Mouse (Mus musculus) v-Abl transformed pro-B cells (cell line): Measurements from ENCODE around the gene Pigt.

Source experiments
- in situ Hi-C, 2 experiments: fragments of 400-800 bp; cut with MboI; formaldehyde crosslinking; loops; one replicate each; pipeline ENCODE4 v1.15.1; 2025; ENCODE audit not compliant: unreplicated experiment in 2 of 2

Gene Pigt

DNA sequence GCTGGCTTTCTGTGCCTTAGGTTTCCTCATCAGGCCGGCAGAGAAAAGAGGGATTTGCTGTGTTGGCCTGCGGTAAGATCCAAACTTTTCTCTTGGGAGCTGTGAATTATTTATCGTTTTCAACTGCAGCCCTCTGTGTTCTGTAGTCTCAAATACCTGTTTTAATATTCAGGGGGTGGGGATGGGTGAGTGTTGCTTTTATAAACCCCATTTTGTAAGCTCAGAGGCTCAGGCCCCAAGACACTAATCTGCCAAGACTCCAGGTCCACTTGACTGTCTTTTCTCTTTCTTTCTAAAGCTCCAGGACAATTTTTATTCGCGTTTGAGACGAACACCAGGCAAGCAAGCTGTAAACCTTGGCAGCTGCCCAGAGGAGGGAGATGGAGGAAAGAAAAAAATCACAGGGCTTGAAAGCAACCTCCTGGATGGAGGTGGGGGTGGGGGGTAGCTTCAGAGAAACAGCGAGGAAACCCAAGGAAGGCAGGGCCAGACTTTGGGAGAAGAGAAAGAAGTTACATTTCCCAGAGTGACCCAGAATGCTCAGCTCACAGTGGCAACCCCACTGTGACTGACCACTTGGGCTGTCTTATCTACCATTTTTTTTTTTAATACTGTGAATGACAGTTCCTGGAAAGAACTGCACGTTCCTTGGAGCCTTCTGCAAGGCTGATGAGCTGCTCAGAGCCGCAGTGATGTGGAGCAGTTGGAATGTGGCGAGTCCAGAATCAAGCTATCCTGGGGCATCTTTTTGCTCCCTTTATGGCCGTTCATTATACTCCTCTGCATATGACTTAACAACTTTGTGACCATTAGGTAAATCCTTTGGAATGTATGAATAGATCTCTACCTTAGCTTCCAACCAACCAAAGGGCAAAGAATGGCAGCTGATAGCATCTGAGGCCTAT, 21.2 kb downstream of the Pigt start:
- in situ Hi-C loops, result loop anchor here (5.0 kb wide), 2 partner anchors 56 to 101 kb away; partner anchors contain the start of gene Gm20458 (in 2 of the 2)

DNA sequence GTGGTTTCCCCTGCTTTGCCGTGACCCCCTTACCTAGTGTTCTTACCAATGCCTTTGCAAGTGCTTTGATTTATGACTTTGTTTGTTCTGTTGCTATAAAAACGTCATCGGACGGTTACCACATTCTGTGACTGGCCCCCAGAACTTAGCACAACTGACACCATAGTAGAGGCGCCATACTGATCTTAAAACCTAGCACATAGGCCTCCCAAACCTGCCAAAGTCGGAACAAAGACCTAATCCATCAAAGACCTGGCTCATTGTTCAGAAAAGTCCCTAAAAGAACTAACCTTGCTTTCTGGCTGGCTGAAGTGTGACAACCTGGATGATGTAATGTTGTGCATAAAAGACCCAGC, 21.8 kb downstream of the Pigt start:
- in situ Hi-C loops, result loop anchor here (5.0 kb wide), 2 partner anchors 57 to 102 kb away; partner anchors contain the start of gene Gm20458 (in 2 of the 2)

DNA sequence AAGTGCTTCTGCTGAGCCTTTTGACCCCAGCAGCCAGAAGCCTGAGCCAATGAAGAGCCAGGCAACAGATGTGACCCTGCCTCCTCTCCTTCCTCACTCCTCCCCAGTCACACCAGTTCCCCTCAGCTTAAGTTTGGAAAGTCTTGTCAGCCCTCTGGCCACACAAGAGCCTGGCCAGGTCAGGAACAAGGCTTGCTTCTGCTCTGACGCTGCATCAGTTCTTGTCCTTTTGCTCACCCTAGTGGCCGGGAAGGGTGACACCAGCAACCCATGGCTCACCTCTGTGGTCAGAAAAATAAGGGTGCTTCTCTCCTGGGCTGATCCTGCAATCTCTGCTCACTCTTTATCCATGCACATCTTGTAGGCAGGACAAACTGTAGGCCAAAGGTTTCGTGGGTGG, 23.5 kb downstream of the Pigt start:
- in situ Hi-C loops, result no loop called here

DNA sequence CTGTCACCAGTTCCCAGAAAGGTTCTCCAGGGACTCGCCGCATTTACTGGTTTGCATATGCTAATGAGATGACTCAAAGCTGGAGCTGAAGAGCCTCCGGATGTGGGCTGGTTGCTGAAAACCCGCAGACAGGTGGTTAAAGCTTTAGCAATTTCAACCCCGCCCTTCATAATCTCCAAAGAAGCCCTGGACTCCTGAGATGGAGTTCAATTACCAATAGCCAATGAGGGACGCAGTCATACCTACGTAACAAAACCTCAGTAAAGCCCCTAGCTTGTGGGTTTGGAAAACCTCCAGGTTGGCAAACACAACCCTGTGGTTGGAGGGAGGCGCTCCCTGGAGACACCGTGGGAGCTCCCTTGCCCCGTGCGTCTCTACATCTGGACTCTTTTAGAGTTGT, 24.5 kb downstream of the Pigt start:
- in situ Hi-C loops, result no loop called here

DNA sequence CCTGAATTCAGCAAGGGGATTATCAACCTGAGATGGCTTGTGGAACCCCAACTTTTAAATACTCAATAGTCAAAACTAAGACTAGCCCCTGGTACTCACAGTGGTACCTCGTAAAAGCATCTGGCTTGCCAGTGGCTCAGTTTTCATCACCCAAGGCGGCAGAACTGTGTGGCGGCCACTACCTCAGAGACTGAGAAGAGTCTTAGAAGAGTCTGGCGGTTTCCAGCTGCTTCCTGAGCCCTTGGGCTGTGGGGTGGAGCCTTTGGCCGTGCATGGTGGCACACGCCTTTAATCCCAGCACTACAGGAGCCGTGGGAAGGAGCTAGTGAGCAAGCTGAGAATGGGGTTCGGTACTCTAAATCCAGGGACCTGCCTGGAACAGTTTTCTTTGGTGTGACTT, 25.0 kb downstream of the Pigt start:
- in situ Hi-C loops, result no loop called here

DNA sequence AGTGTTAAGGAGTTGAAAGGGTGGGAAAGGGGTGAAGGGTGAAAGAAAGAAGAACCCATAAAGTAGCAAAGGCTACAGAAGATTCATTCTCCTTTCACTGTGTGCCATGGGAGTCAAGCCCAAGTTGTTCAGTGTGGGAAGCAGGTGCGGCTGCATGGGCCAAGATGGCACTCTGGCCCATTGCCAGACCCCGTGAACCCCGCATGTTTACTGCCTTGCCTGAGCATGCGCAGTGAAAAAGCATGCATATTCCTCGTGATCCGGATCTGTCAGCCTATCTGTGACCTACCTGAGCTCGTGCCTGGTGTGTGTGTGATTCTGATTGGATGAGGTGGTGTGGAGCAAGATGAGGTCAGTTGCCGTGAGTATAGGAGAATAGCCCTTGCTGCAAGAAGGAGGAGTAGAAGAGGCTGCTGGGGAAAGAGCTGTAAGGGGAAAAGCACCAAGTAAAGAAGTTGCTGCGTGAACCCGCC, 26.0 kb downstream of the Pigt start:
- in situ Hi-C loops, result no loop called here

DNA sequence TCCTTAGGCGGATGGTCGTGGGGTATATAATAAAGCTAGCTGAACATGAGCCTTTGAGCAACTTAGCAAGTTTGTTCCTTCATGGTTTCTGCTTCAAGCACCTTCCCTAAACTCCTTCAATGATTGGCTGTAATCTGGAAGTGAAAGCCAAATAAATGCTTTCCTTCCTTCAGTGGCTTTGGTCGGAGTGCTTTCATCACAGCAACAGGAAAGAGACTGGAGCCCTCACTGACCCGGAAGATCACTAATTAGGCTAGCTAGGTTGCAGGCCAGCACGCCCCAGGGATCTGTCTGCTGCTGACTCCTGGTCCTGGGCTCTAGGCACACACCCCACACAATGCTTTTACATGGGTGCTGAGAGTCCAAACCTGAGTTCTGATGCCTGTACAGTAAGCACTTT, 31.2 kb downstream of the Pigt start:
- in situ Hi-C loops, result no loop called here

DNA sequence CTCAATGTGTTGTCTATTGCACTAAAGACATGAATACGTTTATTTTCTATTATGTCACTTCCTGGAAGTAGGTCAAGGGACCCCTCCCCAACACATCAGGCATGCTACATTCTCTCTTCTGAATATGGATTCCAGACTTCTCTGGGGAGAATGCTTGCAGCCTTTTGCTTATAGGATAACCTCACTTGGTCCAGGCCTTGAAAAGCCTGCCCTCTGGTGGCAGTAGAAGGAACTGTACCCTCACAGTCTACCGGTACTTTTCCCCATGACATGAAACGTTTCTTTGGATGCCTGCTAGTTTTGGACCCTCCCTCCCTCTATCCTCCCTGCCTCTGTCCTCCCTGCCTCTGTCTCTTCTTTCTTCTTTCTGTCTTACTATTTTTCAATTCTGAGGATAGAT, 33.8 kb downstream of the Pigt start:
- in situ Hi-C loops, result loop anchor here in 1 of 2 experiments (10.0 kb wide), 1 partner anchor 194 kb away; no protein-coding TSS in a partner anchor

DNA sequence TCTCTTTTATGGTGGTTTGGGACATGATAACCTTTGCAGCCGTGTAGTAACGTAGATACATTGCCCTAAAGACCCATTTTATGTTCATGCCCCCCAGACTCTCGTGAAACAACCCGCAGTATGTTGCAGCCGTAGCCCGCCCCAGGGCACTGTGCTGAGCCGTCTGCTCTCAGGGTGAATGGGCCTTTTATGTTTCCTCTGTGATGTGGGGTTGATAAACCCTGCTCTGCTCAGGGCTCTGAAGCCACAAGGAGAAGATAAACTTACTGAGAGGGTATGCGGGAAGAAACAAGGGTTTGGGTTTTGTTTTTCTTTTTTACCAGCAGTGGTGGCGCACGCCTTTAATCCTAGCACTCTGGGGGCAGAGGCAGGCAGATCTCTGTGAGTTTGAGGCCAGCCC, 37.0 kb downstream of the Pigt start:
- in situ Hi-C loops, result loop anchor here in 1 of 2 experiments (10.0 kb wide), 1 partner anchor 190 kb away; no protein-coding TSS in a partner anchor

DNA sequence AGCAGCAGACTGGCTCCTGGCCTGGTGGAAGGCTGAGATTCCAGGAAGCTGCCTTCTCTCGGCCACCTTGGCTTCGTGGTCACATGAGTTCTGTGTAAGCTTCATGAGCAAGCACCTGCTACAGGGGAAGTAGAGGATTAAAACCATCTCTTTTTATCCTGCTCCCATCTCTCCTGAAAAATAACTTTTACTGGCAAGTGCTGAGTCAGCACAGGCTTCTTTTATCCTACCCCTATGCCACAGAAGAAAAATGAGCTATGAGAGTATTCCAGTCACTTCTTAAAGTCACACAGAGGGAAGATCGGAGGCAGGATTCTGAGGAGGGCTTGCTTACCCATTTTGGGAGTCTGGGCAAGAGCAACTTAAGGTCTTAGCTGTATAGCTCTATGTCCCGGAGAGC, 39.7 kb downstream of the Pigt start:
- in situ Hi-C loops, result loop anchor here in 1 of 2 experiments (10.0 kb wide), 1 partner anchor 188 kb away; no protein-coding TSS in a partner anchor

DNA sequence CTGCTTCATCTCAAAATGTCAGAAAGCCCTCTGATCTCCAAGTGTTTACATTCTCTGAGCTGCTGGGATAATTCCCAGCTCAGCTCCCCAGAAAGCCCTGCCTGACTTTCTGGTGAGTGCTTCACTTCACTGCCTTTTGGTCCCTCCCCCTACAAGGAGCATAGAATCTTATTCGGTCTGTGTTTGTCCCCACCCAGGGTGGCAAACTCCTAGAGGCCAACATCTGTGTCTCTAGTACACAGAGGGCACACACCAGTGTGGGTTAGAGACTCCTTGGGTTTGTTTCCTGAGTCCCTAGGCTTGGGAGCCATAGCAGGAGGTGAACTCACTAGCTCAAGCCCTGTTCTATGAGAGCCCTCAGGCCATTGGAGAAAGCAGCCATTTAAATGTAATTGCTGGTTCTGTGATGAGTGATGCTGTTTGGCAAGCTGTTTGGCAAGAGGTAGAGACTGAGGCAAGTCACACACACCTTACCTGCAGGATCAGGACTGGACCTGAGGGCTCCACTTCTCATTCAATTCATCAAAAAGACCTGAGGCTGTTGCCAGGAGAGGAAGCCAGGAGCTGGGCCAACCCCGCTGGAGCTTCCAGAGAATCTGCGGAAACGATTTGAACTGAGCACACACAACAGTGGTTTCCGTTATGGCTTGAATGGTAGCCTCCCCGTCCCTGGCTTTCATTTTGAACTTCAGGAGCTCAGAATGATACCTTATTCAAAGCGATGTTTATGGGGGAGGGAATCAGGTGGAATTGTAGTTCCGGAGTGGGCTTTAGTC, 43.5 kb downstream of the Pigt start:
- in situ Hi-C loops, result no loop called here

DNA sequence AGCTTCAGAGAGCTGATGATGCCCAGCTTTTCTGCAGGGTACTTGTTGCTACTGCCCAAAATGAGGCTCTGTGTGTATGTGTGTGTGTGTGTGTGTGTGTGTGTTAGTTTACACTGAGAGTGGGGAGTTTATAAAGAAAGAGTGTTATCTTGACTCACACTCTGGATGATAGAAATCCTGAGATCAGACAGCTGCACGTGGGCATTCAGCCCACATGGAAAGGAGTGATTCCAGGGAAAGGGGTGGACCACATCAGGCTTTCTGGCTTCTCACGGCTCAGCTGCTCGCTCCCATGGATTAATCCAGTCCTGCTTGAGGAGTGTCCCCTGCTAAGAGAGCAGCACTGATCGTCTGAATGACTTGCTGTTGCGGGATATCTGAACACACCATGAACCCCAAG, 44.8 kb downstream of the Pigt start:
- in situ Hi-C loops, result no loop called here

DNA sequence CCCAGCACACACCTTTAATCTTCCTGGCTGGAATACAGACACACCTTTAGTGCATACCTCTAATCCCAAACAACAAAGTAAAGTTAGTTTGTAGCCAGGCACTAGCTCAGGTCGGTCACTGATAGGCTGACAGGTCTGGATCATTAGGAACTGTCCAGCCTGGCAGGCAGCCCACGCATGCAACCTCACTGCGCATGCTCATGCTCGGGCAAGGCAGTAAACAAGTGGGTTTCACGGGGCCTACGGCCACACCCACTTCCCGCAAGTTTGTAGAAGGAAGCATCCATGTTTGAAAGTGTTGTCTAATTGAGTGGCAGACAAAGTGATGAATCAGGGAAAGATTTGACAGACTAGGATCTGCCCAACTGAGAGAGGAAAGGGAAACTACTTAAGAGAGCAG, 45.3 kb downstream of the Pigt start:
- in situ Hi-C loops, result no loop called here

DNA sequence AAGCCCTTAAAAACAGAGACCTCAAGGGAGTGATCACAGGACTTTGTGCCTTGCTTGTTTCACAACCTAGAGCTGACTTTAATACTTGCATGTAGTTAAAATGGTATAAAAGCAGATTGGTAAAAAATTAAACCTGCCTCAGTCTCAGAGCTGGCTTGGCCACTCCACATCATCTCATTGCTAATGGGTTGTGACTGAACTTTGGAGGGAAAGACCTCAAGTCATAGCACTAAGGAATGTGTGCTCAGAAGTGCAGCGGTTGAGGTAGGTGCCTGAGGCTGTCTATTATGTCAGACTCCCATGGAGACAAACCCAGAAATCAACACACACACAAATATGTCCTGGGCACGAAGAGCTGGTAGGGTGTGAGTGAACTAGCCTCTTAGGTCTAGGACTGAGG, 46.4 kb downstream of the Pigt start:
- in situ Hi-C loops, result no loop called here

DNA sequence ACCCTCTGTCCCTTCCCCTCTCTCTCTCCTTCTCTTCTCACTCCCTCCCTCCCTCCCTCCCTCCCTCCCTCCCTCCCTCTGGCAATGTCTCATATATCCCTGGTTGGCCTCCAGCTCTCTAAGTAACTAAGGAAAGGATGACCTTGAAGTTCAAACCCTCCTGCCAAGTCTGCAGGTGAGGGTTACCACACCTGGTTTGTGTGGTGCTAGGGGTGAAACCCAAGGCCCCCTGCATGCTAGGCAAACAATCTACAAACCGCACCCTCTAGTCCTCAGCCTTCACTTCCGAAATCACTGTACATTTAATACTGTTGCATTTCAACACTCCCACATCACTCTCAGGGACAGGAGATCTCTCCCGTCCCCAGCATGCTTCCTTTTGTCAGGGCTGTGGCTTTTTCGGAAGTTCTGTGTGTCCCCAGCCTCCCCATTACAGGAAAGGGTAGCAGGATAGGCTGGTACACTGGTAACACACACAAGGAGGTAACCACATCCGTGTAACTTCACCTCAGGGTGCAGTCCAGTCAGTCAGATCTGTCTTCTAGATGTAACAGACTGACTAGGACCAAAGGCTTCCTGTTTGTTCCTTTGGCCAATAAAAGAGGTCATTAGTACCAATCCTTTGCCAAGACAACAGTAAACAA, 47.3 kb downstream of the Pigt start:
- in situ Hi-C loops, result no loop called here

DNA sequence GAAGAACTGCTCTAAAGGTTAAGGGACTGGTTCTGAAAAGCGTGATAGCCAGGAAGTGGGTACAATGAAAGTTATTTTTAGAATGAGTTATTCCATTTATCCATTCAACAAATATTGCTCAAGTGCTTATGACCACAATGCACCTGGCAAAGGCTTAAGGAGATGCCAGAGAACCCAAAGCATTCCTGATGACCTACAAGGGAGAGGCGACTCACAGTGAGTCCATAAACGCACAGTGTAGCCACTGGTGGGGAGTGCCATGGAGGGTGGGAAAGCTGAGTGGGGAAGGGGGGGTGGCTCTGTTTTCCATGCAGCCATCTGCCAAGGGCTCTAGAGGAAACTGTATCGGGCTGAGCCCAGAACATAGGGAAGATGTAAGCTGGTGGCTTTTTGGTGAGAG, 52.0 kb downstream of the Pigt start:
- in situ Hi-C loops, result no loop called here

DNA sequence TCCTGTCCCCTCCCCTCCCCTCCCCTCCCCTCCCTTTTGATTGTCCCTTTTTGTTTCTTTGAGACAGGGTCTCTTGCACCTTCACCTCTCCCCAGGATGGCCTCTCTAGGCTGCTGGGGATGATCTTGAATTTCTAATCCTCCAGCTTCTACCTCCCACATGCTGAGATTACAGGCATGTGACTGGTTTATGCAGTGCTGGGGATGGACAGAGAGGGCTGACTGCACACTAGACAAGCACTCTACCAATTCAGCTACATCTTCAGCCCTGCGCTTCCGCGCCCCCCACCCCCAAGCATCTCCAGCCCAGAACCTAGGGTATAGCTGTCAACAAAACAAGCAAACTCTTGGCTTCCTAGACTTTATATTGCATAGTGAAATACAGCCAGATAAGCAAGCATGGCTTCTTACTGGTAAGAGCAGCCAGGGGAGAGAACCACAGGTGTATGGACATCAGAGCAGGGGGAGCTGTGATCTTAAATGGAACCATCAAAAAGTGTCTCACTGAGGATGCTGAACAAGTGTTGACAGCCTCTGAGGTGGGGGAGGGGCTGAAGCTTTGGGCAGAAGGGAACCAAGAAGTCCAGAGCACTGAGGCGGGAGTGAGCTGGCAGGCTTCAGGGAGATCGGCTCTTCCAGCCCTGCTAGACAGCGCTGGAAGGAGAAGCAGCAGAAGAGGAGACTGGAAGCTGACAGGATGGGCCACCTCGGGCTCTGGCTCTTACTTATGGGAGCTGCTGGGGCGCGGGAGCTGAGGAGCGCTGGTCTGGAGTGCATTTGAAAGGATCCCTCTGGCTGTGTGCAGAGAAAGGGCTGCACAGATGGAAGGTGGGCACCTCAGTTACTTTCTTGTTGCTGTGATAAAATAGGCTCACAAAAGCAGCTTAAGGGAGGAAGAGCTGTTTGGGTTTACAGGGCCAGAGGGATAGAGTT, 52.9 kb downstream of the Pigt start:
- in situ Hi-C loops, result no loop called here

DNA sequence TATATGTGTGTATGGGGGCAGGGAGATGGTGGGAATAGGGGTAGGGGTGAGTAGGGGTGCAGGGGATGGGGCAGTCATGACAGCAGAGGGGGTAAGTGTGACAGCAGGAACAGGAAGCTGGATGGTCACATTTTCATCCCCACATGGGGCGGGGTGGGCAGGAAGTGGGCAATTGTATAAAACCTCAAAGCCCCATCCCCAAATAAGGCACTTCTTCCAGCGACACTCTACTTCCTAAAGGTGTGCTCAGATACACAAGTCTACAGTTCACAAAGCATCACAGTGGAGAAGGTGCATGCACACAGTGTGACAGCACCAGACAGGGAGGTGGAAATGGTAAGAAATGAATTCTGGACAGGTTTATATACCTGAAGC, 53.6 kb downstream of the Pigt start:
- in situ Hi-C loops, result no loop called here

DNA sequence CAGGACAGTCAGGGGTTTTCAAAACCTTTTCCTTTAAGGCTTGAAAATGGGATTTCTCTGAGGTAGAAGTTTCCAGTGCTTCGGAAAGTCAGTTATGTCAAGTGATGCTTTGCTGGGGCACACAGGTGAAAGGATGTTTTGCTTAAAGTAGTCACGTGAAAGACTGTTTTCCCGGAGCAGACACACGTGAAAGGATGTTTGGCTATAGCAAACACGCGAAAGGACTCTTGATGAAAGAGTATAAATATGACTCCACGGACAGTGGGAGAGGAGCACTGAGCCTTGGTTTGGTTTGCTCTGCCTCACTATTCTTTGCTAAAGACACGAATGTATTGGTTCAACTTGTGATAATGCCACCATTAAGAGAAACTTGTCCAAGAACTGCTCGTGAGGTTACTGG, 54.2 kb downstream of the Pigt start:
- in situ Hi-C loops, result no loop called here
